Mouse (Mus musculus): ENCODE results near the gene Rtp1. TPM values are rescaled to one million over a fixed set of nuclear protein-coding genes. Genes with fewer than 3 reads are reported as not detected.

Rtp1 gene
- polyA plus RNA-seq (2015; fragmentation: Nextera tagmentation; extraction: Ambion mirVana) = not detected in 2 replicates

- no peak within 1 kb of the TSS for H3K4me3 ChIP-seq (replicated peaks)
- DNase-seq (no peak), ATAC-seq (ENCODE audit: low read depth) (no peak)
- no peak within 1 kb of the TSS for H3K4me2 ChIP-seq
- no peaks in the 10 kb centered on the region for H3K9me3 ChIP-seq (replicated peaks)
- no peaks in the 10 kb centered on the region for H3K27me3 ChIP-seq
- 72% methylated on average over 7 of the region's 7 CpGs for WGBS (ENCODE audit: insufficient replicate concordance)
- H3K36me3 ChIP-seq = no peaks in the 10 kb centered on the region
- H3K4me1 ChIP-seq (replicated peaks) = no peaks in the 10 kb centered on the region
- H3K9ac ChIP-seq = no peak within 1 kb of the TSS
- no peak within 1 kb of the TSS for H3K27ac ChIP-seq
Observed at GRCm38 (mm10) chr16:23428647-23429319, at the start of gene Rtp1. Gene Rtp1, plus strand, starts transcription at chr16:23429133.

GRCm38 (mm10) chr16:23379536-23380230 is 49.2 kb upstream of the Rtp1 start:
- H3K36me3 ChIP-seq = no peaks in the 10 kb centered on the region
- H3K4me3 ChIP-seq (replicated peaks) = no peak overlapping the region
- no peak for DNase-seq
- no peaks in the 10 kb centered on the region for H3K27me3 ChIP-seq
- H3K9me3 ChIP-seq (replicated peaks) = no peaks in the 10 kb centered on the region; the same call in 1 of the 2 replicates
- no peak overlapping the region for H3K4me2 ChIP-seq
- WGBS (ENCODE audit: insufficient replicate concordance) = 56% methylated on average over 3 of the region's 3 CpGs
- ATAC-seq (ENCODE audit: low read depth) = no peak
- H3K27ac ChIP-seq = no peak overlapping the region
- no peak overlapping the region for H3K9ac ChIP-seq
- H3K4me1 ChIP-seq (replicated peaks) = no peaks in the 10 kb centered on the region

GRCm38 (mm10) chr16:23384304-23384703 is 44.6 kb upstream of the Rtp1 start:
- DNase-seq (no peak), ATAC-seq (ENCODE audit: low read depth) (no peak)
- no peaks in the 10 kb centered on the region for H3K36me3 ChIP-seq
- H3K27me3 ChIP-seq = no peaks in the 10 kb centered on the region
- H3K9ac ChIP-seq = no peak overlapping the region
- no peaks in the 10 kb centered on the region; the same call in 1 of the 2 replicates for H3K9me3 ChIP-seq (replicated peaks)
- no peak overlapping the region for H3K27ac ChIP-seq
- no peaks in the 10 kb centered on the region for H3K4me1 ChIP-seq (replicated peaks)
- H3K4me3 ChIP-seq (replicated peaks) = no peak overlapping the region
- H3K4me2 ChIP-seq = no peak overlapping the region

GRCm38 (mm10) chr16:23397931-23398330 is 31.0 kb upstream of the Rtp1 start:
- no peak for ATAC-seq (ENCODE audit: low read depth)
- no peak overlapping the region for H3K9ac ChIP-seq
- no peak overlapping the region for H3K27ac ChIP-seq
- WGBS (ENCODE audit: insufficient replicate concordance) = 47% methylated on average over 5 of the region's 5 CpGs
- no peak overlapping the region for H3K4me2 ChIP-seq
- H3K4me1 ChIP-seq (replicated peaks) = peaks cover 3% of the 10 kb centered on the region; the same call in 1 of the 2 replicates
- no peak for DNase-seq
- no peaks in the 10 kb centered on the region for H3K27me3 ChIP-seq
- H3K9me3 ChIP-seq (replicated peaks) = no peaks in the 10 kb centered on the region
- H3K36me3 ChIP-seq = no peaks in the 10 kb centered on the region
- no peak overlapping the region for H3K4me3 ChIP-seq (replicated peaks)

- no peak overlapping the region for H3K4me2 ChIP-seq
- no peak overlapping the region for H3K4me3 ChIP-seq (replicated peaks)
- no peaks in the 10 kb centered on the region for H3K9me3 ChIP-seq (replicated peaks)
- H3K27me3 ChIP-seq = no peaks in the 10 kb centered on the region
- 6% methylated on average over 4 of the region's 4 CpGs for WGBS (ENCODE audit: insufficient replicate concordance)
- H3K4me1 ChIP-seq (replicated peaks) = peaks cover 3% of the 10 kb centered on the region; the same call in 1 of the 2 replicates
- H3K36me3 ChIP-seq = no peaks in the 10 kb centered on the region
- DNase-seq (peak; percentile 3), ATAC-seq (ENCODE audit: low read depth) (peak; percentile 51; the same call in 1 of the 2 replicates)
- no peak overlapping the region for H3K27ac ChIP-seq
- H3K9ac ChIP-seq = no peak overlapping the region
Observed at GRCm38 (mm10) chr16:23401463-23401862, 27.5 kb upstream of the Rtp1 start.

GRCm38 (mm10) chr16:23401959-23402358 is 27.0 kb upstream of the Rtp1 start:
- 56% methylated on average over 3 of the region's 3 CpGs for WGBS (ENCODE audit: insufficient replicate concordance)

GRCm38 (mm10) chr16:23403008-23403755 is 25.8 kb upstream of the Rtp1 start:
- Histone ChIP-seq H3K27ac (no peak overlapping the region), H3K9me3 (replicated peaks) (no peaks in the 10 kb centered on the region), H3K4me1 (replicated peaks) (peaks cover 3% of the 10 kb centered on the region; the same call in 1 of the 2 replicates), H3K4me3 (replicated peaks) (no peak overlapping the region), H3K9ac (no peak overlapping the region), H3K27me3 (no peaks in the 10 kb centered on the region), H3K4me2 (no peak overlapping the region), H3K36me3 (no peaks in the 10 kb centered on the region)
- ATAC-seq (ENCODE audit: low read depth) (no peak), DNase-seq (peak; percentile 14)
- WGBS (ENCODE audit: insufficient replicate concordance) = 39% methylated on average over 8 of the region's 8 CpGs

More at GRCm38 (mm10) chr16:23401959-23402358, 27.0 kb upstream of the Rtp1 start:
- no peaks in the 10 kb centered on the region for H3K36me3 ChIP-seq
- no peak overlapping the region for H3K9ac ChIP-seq
- H3K9me3 ChIP-seq (replicated peaks) = no peaks in the 10 kb centered on the region
- no peak overlapping the region for H3K4me3 ChIP-seq (replicated peaks)
- H3K27ac ChIP-seq = no peak overlapping the region
- no peak for DNase-seq
- no peaks in the 10 kb centered on the region for H3K27me3 ChIP-seq
- no peak for ATAC-seq (ENCODE audit: low read depth)
- H3K4me2 ChIP-seq = no peak overlapping the region
- peaks cover 3% of the 10 kb centered on the region; the same call in 1 of the 2 replicates for H3K4me1 ChIP-seq (replicated peaks)

- Histone ChIP-seq H3K4me3 (replicated peaks) (no peak overlapping the region), H3K36me3 (no peaks in the 10 kb centered on the region)
Observed at GRCm38 (mm10) chr16:23412930-23413329, 16.0 kb upstream of the Rtp1 start.

GRCm38 (mm10) chr16:23416261-23416656 is 12.7 kb upstream of the Rtp1 start:
- H3K27me3 ChIP-seq = no peaks in the 10 kb centered on the region
- peaks cover 3% of the 10 kb centered on the region; the same call in 1 of the 2 replicates for H3K4me1 ChIP-seq (replicated peaks)
- no peak overlapping the region for H3K27ac ChIP-seq
- ATAC-seq (ENCODE audit: low read depth) = no peak
- DNase-seq = no peak
- H3K9ac ChIP-seq = no peak overlapping the region
- H3K36me3 ChIP-seq = no peaks in the 10 kb centered on the region
- WGBS (ENCODE audit: insufficient replicate concordance) = 32% methylated on average over 10 of the region's 10 CpGs
- H3K4me3 ChIP-seq (replicated peaks) = no peak overlapping the region
- peak overlapping the region; percentile 19; the same call in 1 of the 2 replicates for H3K4me2 ChIP-seq
- no peaks in the 10 kb centered on the region for H3K9me3 ChIP-seq (replicated peaks)

More at GRCm38 (mm10) chr16:23412930-23413329, 16.0 kb upstream of the Rtp1 start:
- ATAC-seq (ENCODE audit: low read depth) (no peak), DNase-seq (no peak)
- Histone ChIP-seq H3K4me1 (replicated peaks) (peaks cover 3% of the 10 kb centered on the region; the same call in 1 of the 2 replicates), H3K9ac (no peak overlapping the region), H3K27ac (no peak overlapping the region), H3K27me3 (no peaks in the 10 kb centered on the region), H3K9me3 (replicated peaks) (no peaks in the 10 kb centered on the region), H3K4me2 (no peak overlapping the region)
- WGBS (ENCODE audit: insufficient replicate concordance) = 56% methylated on average over 6 of the region's 6 CpGs

- Histone ChIP-seq H3K9me3 (replicated peaks) (no peaks in the 10 kb centered on the region), H3K4me2 (peak overlapping the region; percentile 19; the same call in 1 of the 2 replicates), H3K27ac (no peak overlapping the region), H3K4me3 (replicated peaks) (no peak overlapping the region), H3K4me1 (replicated peaks) (peaks cover 3% of the 10 kb centered on the region; the same call in 1 of the 2 replicates), H3K9ac (no peak overlapping the region), H3K27me3 (no peaks in the 10 kb centered on the region), H3K36me3 (no peaks in the 10 kb centered on the region)
- ATAC-seq (ENCODE audit: low read depth) (no peak), DNase-seq (no peak)
- 45% methylated on average over 9 of the region's 9 CpGs for WGBS (ENCODE audit: insufficient replicate concordance)
Observed at GRCm38 (mm10) chr16:23416657-23417293, 12.2 kb upstream of the Rtp1 start.

All from liver, embryonic 13.5 days (tissue).